Mouse (Mus musculus) regulatory T cell (primary cell): ENCODE results near the gene Vps11.
"Not testable (repeated sequence)": the region's sequence is repeated elsewhere in the genome, so short reads cannot be mapped to it uniquely, and the experiment has no call there.

ENCODE experiments used
- in situ Hi-C: fragments of 300-600 bp; cut with MboI, MseI; formaldehyde crosslinking; loops from one replicate; pipeline ENCODE4 v1.15.1; 2025; ENCODE audit warnings: high pct_unique_total_duplicates

Vps11 gene

DNA sequence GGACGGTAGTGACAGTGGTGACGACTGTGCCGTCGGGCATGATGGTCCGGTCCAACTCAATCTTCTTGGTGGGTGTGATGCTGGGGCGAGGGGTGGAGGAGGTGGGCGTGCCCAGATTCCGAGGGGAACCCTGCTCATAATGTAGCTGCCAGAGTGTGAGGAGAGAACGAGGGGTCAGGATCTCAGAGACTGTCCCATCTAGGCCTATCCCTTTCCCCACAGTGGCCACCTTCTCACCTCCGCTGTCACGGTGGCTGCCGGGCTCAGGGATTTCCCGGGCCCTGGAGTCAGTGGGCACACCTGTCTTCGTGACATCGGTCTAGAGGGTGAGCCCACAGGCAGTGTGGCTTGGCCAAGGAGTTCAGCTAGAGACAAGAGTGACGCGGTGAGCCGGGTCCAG lies 46.6 kb downstream of the Vps11 start:
- in situ Hi-C loops: no loop called here

GRCm38 (mm10) chr9:44314257-44314547 lies 47.3 kb downstream of the Vps11 start:
- in situ Hi-C loops: no loop called here

DNA sequence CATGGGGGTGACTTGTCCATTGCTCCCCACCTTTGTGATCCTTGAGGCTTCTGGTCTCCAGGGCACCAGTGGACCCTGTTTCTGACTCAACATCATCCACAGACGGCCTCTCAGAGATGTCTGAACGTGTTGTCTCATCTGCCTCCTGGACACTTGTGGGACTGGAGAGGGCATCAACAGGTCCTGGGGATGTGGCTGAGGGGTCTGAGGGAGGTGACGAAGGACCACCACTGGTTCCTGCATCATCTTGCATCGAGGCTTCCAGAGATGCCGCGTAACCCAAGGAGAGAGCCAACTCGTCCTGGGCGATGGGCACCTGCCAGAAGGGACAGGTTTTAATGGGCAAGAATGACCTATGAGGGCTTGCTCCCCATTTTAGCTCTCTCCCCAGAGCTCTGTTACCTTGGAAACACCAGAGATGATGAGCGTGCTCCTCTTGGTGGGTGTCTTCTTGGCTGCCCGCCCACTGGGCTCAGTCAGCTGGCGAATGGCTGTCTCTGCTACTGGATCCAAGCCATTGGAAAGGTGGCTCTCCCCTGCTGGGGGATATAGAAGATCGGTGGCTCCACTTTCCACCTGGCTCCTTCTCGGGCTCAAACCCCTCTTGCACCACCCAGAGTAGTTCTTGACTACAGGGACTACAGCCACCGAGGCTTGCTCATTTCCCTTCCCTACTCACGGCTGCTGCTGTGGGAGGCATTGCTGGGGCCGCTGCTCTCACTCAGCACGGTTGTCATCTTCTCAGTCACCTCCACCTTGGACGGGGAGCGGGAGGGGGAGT lies 47.8 kb downstream of the Vps11 start:
- in situ Hi-C loops: no loop called here

DNA sequence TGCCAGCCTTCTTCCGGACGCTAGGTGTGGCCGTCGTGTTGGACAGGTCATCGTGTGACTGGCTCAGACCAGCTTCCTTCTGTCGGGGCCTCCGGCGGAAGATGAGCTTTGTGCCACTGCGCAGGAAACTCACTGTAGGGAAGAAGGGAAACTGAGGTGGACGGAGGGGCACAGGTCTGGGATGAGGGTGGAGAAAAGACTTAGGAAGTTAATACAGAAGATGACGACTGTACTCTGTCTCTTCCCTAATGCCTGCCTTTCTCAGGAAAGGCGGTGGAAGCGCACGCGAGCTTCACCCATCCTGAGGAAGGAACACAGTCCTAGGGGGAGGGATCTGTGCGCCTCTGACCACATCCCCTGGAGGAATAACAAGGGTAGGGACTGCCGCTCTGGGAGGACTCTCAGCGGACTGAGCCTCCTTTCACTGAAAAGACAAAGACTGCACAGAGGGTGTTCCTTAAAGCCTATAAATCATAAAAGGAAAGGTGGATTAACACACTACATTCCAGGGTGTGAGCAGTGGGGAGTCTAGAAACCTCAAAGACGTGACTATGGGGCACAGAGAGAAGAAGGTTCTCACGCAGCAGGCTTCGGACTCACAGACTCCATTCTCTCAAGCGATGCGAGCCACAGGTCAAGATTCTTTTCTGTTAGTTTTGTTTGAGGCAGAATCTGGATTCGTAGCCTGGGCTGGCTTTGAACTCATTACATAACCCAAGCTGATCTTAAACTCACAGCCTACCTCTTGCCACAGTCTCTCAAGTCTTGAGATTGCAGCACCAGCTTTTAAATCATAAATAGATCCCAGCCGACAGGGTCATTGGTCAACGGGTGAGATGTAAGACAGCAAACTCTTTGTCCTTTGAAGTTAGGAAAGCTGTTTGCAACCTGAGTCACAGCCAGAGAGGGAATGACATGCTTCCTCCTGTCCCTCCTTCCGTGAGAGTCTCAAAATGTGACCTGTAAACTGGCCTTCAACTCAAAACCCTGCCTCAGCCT lies 50.0 kb downstream of the Vps11 start:
- in situ Hi-C loops: no loop called here

GRCm38 (mm10) chr9:44310750-44311135 lies 50.7 kb downstream of the Vps11 start:
- in situ Hi-C loops: no loop called here

GRCm38 (mm10) chr9:44309756-44310155 lies 51.7 kb downstream of the Vps11 start:
- in situ Hi-C loops: no loop called here

DNA sequence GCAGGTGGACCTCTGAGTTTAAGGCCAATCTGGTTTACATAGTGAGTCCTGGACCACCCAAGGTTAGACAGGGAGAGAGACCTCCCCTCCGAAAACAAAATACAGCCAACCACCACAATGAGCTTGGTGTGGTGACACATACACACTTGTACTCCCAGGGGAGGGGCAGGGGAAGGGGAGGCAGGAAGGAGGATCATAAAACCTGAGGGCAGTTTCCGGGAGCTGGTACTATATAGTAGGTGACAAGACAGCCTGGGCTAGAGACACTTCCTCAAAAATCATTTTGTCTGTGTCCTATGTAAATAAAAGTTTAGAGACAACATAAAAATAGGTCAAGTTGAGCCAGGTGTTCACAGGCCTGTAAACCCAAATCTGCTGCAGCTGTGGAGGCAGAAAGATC lies 54.2 kb downstream of the Vps11 start:
- in situ Hi-C loops: no loop called here

DNA sequence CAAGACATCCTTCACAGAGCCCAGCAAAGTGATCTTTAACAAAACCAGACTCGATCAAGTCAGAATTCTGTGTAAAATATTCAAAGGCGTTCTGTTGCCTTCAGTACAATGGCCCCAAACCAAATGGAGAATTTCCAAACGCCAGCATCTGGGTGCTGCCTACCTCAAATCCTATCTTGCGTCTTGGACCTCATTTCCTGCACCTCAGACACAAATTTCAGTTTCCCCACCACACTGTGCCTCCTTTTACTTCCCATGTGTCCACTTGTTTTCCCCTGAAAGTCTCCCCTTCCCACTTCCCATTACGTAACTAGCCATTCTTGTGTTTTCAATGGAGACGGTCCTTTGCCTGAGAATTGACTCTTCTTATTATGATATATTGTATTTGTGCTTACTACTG lies 54.9 kb downstream of the Vps11 start:
- in situ Hi-C loops: no loop called here

DNA sequence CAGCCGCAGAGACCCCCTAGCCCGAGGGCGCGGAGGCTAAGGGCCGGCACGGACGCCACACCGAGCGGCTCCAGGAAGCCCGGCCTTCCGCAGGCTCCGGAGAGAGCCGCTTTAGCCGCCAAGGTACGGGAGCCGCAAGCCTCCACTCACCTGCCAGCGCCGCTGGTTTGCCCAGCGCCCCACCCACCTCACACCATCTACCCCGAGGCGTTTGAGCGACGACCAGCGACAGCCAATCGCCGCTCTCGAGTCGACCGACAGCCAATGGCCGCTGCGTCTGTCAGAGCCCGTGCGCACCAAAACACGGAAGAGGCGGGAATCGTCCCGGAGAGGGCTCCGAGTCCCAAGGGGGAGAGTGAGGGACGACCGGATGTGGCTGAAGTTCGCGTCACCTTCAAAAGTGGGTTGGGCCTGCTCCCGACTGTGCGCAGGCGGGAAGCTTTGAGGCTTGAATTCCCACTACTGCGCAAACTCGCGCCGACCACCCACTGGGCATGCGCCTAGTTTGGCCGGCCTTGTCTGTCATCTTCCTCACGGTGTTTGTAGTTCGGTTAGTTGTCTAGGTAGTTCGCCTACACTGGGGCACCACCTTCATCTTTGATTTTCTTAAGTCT lies 55.9 kb downstream of the Vps11 start, which contains the start of gene Hinfp:
Gene Hinfp (minus strand): TSS at position 206 of the 614 bp plus-strand sequence.
- in situ Hi-C loops: no loop called here

DNA sequence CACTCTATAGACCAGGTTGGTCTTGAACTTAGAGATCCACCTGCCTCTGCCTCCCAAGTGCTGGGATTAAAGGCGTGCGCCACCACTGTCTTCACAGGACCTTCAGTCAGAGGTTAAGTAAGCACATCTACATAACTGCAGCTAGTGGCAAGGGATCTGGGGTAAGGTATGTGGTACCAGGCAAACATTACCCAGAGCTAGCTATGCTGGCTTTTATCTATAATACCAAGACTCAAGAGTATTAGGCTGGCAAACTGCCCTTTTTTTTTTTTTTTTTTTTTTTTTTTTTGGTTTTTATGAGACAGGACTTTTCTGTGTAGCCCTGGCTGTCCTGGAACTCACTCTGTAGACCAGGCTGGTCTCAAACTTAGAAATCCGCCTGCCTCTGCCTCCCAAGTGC lies 61.5 kb downstream of the Vps11 start:
- in situ Hi-C loops: not testable (repeated sequence)
